Comparison of ENCODE assay signal across 11 mouse cellular contexts in genomic region chr11:85643479-85644000, GRCm38 (mm10).
DNase-seq lines count a peak whose midpoint lies in the region; ATAC-seq and TF ChIP-seq lines count a peak whose summit lies in the region.
"Had no signal": no experiment of that assay in that cellular context is flagged by ENCODE, and none has a peak within 500 bp of the region (broad histone marks: within the 10 kb centered on the region; RNA-seq: fewer than 3 reads in every experiment).

No protein-coding gene starts in this region.

- peaks cover 51% of the 10 kb centered on the region for H3K4me1 ChIP-seq in heart, embryonic 12.5 days (replicated peaks)
- H3K4me1 ChIP-seq in lung, postnatal 0 days (ENCODE audit: insufficient read depth, low read depth, low read length) = no peaks in the 10 kb centered on the region; the same call in 1 of the 2 replicates
- peaks cover 55% of the 10 kb centered on the region for H3K4me1 ChIP-seq in intestine, embryonic 14.5 days (replicated peaks; ENCODE audit: control insufficient read depth, insufficient read depth, low read length)

- H3K27ac ChIP-seq in heart, embryonic 12.5 days (ENCODE audit: poor library complexity, severe bottlenecking) = peak overlapping the region; percentile 78
- peak overlapping the region; percentile 69 for H3K27ac ChIP-seq in lung, postnatal 0 days (ENCODE audit: low read length)
- 0 out of 2 replicates have a peak overlapping the region, but pooled peaks have one; percentile 30 for H3K27ac ChIP-seq in intestine, embryonic 14.5 days (ENCODE audit: low read depth)

- WGBS in heart, embryonic 12.5 days = 64% methylated on average over 10 of the region's 10 CpGs
- 61% methylated on average over 10 of the region's 10 CpGs for WGBS in lung, postnatal 0 days
- WGBS in intestine, embryonic 14.5 days = 30% methylated on average over 10 of the region's 10 CpGs

- H3K36me3 ChIP-seq in heart, embryonic 12.5 days = no peaks in the 10 kb centered on the region
- no peaks in the 10 kb centered on the region for H3K36me3 ChIP-seq in lung, postnatal 0 days (ENCODE audit: insufficient read depth, low read length)
- H3K36me3 ChIP-seq in intestine, embryonic 14.5 days (ENCODE audit: control insufficient read depth, insufficient read depth, low read length) = no peaks in the 10 kb centered on the region

- no peak for DNase-seq in heart, postnatal 36 days
- no peak for DNase-seq in lung, postnatal 0 days (ENCODE audit: low spot score)
- no peak for DNase-seq in lung, postnatal 25 days (ENCODE audit: low spot score)
- no peak for DNase-seq in intestine, embryonic 14.5 days (ENCODE audit: low spot score)
- no peak for DNase-seq in cerebellum, adult 18-20 months
- DNase-seq in frontal cortex, postnatal 25 days (ENCODE audit: low spot score in 2 of 2) = no peak
- DNase-seq: cerebellum, adult 11 months; lung, postnatal 36 days had no signal

- TF ChIP-seq CTCF in lung, postnatal 0 days (IDR thresholded peaks at IDR 0.05) = no peak

- H3K4me2 ChIP-seq in heart, embryonic 12.5 days = peak overlapping the region; percentile 37
- no peak overlapping the region for H3K4me2 ChIP-seq in lung, postnatal 0 days (replicated peaks; ENCODE audit: low read depth, low read length)
- H3K4me2 ChIP-seq in intestine, embryonic 14.5 days (ENCODE audit: low read length) = peak overlapping the region; percentile 26; the same call in 1 of the 2 replicates

- no peak for ATAC-seq in heart, embryonic 12.5 days (ENCODE audit: insufficient number of reproducible peaks, low FRiP score)
- no peak for ATAC-seq in lung, postnatal 0 days
- ATAC-seq in intestine, embryonic 14.5 days (replicated peaks; ENCODE audit: low FRiP score, low TSS enrichment, low read depth) = no peak
- 0 out of 2 replicates have a peak, but pooled peaks have one; percentile 9 for ATAC-seq in megakaryocyte-erythroid progenitor cell, adult 5-6 weeks (replicated peaks; ENCODE audit: low FRiP score, low TSS enrichment, poor library complexity, severe bottlenecking)
- ATAC-seq: CD4-positive, CD25-positive, alpha-beta regulatory T cell, adult 4 months had no signal

- no peaks in the 10 kb centered on the region for H3K9me3 ChIP-seq in heart, embryonic 12.5 days (replicated peaks)
- H3K9me3 ChIP-seq in lung, postnatal 0 days (ENCODE audit: low read length) = no peaks in the 10 kb centered on the region
- no peaks in the 10 kb centered on the region for H3K9me3 ChIP-seq in intestine, embryonic 14.5 days (ENCODE audit: control insufficient read depth, low read length)

- intact Hi-C loops in heart, postnatal 36 days (cut with DNase I) = no loop called here

- no peak for TF ChIP-seq EP300 in lung, postnatal 0 days (IDR thresholded peaks at IDR 0.05)

- no peaks in the 10 kb centered on the region for H3K27me3 ChIP-seq in heart, embryonic 12.5 days (replicated peaks)
- no peaks in the 10 kb centered on the region for H3K27me3 ChIP-seq in lung, postnatal 0 days (replicated peaks; ENCODE audit: insufficient read depth, low read length)
- no peaks in the 10 kb centered on the region for H3K27me3 ChIP-seq in intestine, embryonic 14.5 days (replicated peaks; ENCODE audit: control insufficient read depth, insufficient read depth, low read length)

- H3K4me3 ChIP-seq in heart, embryonic 12.5 days = no peak overlapping the region
- H3K4me3 ChIP-seq in lung, postnatal 0 days (ENCODE audit: low read depth, low read length) = no peak overlapping the region
- H3K4me3 ChIP-seq in intestine, embryonic 14.5 days (ENCODE audit: low read depth, low read length) = no peak overlapping the region

- H3K9ac ChIP-seq in heart, embryonic 12.5 days = no peak overlapping the region
- no peak overlapping the region for H3K9ac ChIP-seq in lung, postnatal 0 days (replicated peaks; ENCODE audit: low read depth)
- no peak overlapping the region; the same call in 1 of the 2 replicates for H3K9ac ChIP-seq in intestine, embryonic 14.5 days (ENCODE audit: low read length)
